Mouse (Mus musculus): ENCODE results near the gene Akr7a5.

Akr7a5 gene

DNA sequence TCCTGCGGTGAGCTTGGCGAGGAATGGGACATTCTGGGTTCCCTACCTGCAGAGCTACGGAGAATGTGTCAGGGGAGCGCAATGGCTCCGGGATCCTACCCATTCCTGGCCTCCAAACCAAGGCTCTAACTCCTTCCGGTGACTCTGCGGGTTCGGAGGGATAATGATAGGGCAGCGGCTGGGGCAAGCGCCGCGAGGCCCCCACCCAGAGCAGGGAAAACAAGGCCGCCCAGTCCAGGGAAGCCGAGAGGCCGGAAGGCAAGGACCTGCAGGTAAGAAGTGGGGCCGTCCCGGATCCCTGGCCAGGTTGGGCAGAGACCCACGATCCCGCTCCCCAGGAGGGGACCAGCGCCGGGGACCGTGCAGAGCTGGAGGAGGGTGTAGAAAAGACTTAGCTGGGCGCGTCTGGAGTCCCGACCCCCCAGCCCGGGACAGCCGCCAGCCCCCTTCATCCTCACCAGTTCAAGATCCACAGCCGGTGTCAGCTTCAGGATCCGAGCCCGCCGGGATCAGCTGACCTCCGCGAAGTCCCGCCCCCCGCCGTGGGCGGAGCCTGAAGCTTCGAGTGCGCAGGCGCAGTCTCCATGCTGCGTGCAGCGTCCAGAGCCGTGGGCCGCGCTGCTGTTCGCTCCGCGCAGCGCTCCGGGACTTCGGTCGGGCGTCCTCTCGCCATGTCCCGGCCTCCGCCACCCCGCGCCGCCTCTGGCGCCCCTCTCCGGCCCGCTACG lies at the start of gene Akr7a5, which contains the start of gene Pqlc2:
TSS of gene Akr7a5 (plus strand) at position 574 of the 728 bp plus-strand sequence.
TSS of gene Pqlc2 (minus strand) at position 538 of the 728 bp plus-strand sequence.
- DNase-seq (ENCODE audit: low spot score) = peak; percentile 90

DNA sequence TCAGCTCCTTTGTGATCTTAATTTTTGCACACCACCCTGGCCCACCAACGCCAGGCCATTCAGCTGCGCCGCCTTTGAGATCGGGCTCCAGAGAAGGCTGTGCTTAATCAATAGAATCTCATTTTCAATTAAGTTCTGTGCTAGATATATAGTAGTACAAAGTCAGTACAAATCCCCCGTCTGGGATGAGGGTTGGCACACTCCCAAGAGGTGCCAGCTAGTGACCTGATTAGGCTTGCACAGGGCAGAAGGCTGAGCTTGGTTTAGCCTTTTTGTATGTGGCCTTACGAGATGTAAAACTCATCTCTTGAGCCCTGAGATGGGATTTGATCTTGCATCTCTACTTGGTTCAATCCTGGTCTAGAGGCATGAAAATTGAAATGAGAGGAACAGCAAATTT lies 47.6 kb upstream of the Akr7a5 start:
- DNase-seq (ENCODE audit: low spot score) = no peak

DNA sequence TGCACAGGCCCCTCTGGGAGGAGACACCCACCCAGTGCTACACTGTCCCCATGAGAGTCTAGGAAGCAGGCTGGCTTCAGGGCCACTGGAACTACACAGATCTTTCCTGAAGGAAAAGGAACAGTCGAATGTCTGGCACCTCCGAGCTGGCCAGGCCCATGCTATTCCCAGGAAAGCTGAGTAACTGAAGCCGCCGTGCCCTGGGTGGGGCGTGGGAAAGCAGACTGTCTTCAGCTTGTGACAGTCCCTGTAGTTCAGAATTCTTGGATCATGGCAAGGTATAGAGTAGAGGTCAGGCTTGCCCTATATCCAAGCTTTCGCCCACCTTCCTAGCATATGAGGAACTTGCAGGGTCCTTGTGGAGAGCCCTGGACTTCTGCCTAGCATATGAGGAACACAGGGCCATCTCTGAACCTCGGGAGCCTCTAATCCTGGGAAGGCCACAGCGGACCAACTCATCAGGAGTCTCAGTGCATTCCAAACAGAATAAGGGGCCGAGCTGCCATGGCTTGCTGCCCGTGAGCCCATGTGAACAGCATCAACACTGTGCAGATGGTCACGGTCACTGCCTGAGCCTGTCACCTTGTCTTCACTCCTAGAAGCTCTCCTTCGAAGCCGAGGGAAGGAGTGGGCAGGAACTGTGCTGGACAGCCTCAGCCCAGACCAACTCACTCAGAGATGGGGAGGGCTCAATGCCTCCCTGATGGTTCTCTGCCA lies 44.6 kb upstream of the Akr7a5 start:
- DNase-seq (ENCODE audit: low spot score) = no peak

DNA sequence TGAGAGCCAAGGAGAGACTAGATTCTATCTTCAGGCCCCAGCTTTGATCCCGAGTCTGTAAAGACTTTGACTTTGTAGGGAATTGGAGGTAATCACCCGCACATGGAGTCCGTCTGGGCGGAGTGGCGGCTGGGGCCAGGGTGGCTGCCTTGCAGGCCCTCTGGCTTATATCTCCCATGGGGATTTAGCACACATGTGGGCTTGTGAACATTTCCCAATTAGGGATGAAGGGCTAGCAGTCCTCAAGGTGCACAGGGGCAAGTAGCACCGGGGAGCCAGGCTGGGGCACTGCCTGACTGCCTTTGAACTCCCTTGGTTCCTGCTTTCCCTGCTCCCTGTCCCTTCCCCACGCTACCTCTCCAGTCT lies 44.1 kb upstream of the Akr7a5 start:
- DNase-seq (ENCODE audit: low spot score) = no peak

DNA sequence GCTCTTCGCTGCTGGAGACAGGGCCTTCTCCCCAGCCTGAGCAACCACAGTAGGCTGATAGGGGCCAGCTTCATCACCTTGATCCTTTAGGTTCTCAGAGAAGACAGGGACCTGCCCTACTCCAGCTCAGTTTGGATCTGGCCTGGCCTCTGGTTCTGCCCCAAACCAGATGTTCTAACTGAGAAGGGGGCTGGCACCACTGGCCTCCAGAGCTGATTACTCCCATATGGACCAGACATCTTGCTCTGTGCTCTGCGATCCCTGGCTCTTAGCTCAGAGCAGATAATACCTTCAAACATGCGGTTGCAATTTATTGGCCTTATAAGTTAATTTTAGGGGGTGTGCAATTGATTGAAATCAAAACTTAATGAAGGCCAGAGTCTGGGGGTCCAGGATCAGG lies 43.2 kb upstream of the Akr7a5 start:
- DNase-seq (ENCODE audit: low spot score) = no peak

DNA sequence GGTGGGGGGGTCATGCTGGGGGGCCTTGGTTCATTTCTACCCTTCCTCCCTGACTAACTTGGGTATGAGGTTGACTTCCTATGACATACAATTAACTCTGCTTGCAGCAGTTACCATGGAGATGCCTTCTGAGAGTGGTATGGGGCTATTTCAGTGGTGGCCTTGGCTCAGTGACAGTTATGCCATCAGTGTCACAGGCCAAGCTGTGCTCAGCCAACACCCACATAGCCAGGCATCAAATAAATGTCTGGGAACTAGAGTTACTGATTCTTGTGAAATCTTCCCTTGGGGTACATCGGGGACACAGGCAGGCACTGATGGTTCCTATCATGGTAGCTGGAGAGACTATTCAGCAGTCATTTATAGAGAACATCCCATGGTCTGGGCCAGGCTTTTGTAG lies 42.3 kb upstream of the Akr7a5 start:
- no peak for DNase-seq (ENCODE audit: low spot score)

DNA sequence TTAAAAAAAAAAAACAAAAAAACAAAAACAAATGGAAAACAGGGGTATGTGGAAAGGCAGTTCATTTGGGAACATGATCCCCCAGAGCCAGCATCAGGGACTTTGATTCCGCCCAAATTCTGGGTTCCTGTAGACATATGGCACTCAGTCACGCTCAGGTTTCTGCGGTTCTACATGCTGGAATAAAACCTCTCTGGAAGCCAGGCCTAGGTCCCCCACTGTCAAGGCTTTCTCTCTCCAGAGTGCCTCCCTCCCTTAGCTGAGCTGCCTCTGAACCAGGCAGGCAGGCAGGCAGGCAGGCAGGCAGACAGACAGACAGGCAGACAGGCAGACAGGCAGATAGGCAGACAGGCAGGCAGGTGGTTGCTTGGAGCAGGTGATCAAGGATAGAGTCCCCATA lies 40.4 kb upstream of the Akr7a5 start:
- DNase-seq (ENCODE audit: low spot score) = no peak

DNA sequence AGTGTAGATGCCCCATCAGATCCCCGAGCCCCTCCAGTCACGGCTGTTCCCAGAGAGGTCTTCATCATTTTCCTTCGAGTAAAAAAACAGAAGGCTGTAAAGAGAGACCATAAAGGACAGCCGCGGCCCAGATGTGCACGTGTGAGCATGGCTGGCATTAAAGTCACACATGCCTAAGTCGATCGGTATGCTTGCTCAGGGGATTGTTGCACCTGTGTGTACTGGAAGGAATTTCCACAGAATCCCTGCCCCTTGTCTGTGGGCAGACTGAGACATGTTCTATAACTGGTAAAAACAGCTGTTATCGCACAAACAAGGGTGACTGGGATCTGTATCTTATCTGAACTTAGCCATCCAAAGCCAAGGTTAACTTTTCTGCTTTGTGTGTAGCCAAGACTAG lies 39.0 kb upstream of the Akr7a5 start:
- DNase-seq (ENCODE audit: low spot score) = no peak

DNA sequence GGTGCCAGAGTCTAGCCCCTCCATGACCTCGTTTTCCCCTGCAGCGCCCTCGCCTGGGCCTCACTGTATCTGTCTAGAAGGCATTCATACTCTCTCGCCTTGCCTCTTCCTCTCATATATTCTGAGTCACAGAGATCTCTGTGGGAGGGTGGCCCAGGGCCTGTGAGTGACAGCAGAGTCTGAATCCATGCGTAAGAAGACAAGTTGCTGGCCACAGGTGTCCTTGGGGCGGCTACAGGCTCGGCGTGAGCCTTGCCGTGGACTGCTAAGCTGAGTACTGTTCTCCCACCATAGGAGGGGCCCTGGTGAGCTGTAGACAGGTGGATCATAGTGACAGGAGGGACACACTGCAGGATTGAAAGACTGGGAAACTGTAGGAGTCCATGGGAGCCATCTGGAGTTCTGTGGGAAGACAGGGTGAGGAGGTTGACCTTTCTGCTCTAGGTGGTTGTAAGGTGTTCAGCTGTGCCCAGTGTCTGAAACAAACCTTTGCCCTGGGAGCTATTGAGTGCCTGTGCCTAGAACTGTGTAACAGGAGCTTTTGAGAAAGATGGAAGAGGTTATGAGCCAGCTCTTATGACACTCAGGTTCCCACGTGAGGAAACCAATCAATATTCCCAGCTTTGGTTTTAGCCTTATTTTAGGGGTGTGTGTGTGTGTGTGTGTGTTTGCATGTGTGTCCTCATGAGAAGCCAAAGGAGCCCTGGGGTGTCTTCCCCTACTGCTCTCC lies 37.4 kb upstream of the Akr7a5 start:
- DNase-seq (ENCODE audit: low spot score) = no peak

DNA sequence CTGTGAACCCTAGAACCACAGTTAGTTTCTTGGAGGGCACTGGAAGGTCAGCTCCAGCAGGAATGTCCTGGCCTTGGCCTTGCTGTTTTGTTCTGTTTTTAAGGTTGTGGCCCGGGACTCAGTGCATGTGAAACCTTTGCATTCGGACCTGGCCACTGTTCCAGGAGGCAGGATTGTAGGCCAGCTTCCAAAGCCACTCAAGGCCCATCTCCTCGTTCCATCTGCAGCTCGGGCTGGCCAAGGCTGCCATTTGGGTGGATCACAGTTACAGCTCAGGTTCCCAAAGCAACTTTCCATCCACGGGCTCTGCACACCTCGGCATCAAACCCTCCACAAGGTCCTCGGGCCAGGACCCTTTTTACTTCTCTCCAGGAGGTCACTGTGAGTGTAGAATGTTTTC lies 36.0 kb upstream of the Akr7a5 start:
- DNase-seq (ENCODE audit: low spot score) = no peak

DNA sequence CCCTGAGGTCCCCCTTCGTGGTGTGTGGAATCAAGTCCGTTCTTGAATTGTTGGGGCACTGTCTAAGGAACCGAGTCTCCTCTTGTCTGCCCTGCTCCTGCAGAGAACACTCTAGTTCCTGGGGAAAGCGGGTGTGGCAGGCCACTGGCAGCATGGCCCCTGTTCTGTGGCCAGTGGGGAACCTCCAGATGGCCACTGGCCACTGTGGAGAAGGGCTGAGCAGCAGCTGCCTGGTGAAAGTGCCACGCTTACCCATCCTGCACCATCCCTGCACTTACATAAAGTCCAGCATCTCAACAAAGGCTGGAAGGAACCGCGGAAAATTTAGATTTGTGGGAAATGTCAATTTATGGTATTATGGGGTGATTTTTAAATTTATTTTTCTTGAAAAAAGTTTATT lies 34.1 kb upstream of the Akr7a5 start:
- no peak for DNase-seq (ENCODE audit: low spot score)

DNA sequence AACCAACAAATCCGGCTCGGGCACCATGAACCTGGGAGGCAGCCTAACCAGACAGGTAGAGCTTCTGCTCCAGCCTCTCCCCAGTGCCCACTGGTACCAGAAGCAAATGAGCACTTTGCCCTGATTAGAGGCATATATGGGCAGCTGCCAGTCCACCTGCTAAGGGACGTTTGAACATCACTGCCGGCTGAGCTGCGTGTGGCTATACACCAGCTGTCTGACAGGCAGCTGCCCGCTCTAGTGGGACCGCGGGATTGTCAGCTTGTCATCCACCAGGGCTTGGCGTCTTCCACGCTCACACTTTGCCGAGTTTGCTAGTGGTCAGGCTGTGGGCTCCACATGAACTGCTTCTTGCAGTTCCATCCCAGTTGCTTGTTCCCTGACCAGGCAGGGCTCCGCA lies 30.0 kb upstream of the Akr7a5 start:
- DNase-seq (ENCODE audit: low spot score) = no peak

DNA sequence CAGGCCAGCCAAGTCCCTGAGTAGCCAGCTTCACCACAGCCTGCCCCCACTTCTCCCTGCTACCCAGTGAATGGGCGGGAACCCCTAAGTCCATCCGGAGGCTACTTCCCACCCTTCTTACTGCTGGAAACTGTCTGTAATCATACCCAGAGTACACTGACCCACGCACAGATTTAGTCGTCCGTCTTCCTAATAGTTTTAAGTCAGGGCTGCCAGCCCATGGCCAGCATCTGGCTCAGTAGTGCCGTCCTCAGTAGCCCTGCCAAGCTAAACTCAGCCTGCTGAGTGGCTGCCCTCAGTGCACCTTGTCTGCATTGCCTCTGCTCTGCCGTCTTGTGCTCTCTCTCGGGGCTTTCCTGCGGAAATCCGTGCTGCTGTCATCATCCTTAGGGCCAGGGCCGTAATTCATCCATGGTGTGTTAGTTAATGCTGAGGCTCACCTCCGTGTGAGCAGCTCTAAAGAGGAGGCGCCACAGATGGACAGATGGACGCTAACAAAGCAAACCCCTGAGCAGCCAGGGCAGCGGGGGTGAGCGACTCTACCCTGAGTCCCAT lies 28.7 kb upstream of the Akr7a5 start:
- DNase-seq (ENCODE audit: low spot score) = no peak

DNA sequence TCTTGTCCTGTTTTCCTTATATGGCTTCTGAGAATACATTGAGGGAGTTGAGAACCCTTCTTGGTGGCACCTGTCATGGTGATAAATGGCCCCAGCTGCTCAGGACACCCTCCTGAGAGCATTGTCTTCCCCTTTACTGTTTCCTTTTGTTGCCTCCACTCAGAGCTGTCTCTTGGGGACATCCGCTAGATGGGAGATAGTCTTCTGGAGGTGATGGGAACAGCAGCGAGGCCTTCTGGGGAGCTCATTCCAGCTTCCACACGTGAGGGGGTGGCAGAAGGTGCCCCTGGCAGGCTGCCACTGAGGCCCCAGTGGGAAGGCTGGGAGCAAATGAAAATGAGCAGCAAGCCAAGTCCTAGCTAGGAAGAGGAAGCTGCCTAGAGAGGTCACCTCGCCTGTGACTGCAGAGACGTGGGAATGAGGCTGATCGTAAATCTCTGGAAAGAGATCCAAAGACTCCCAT lies 27.6 kb upstream of the Akr7a5 start:
- no peak for DNase-seq (ENCODE audit: low spot score)

DNA sequence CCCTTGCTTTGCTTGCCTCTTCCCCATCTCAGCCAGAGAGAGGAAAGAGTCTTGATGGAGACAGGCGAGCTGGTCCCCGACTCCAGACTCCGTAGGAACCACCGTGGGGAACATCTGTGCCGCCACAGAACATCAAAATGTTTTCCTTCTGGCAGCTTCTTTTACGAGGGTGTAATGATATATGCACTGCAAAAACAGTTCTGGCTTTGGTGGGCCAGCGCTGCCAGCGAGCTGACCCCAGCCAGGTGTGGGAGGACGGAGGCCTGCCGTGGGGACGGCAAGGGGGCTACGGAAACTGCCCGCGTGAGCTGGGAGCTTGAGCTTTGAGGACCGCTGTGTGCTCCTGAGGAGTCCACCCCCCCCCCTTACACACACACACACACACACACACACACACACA lies 25.7 kb upstream of the Akr7a5 start:
- no peak for DNase-seq (ENCODE audit: low spot score)

DNA sequence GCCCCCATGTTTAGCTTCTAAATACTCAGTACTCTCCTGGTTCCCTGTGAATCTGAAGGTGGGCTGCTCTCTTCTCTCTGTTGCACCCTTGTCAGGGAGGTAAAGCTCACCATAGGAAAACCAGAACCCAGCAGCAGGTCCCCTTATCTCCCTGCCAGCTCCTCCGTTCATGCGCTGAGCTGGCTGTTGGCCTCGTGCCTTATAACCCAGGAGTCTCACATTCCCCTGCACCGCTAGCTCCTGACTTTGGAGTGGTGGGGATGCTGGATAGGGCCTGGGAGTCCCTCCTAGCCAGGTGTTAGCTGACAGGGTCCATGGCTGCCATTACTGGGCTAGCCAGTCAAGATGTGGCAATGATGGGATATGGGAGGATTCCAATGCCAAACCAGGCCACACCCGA lies 24.3 kb upstream of the Akr7a5 start:
- DNase-seq (ENCODE audit: low spot score) = no peak

DNA sequence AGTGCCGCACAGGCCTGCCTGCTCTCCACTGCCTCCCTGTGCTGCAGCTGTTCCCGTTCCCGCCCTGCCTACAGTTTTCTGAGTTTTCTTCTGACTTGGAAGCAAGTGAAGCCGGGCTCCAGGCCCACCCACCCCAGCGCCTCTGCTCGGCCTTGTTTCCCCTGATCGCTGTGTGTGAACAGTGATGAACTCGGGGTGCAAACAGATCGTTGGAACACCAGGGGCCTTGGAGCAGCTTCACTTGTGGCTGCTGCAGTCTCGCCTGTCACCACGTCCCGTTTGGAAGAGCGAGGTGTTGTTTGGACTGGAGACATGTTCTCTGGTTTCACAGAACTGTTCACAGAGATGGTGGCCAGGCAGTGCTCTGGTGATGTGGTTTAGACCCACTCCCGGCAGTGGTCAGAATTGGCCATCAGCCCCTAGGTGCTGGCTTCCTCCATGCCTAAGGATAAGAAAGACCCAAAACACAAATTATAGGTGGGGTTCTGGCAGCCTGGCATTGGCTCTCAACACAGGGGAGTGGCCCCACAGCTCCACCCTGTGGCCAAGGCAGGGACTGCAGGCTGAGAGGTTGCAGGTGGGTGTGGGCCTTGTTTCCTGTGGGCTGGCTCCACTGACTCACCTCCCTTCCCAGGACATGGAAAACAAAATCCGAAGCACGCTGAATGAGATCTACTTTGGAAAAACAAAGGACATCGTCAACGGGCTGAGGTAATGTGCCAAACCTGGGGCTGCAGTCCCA lies 23.3 kb upstream of the Akr7a5 start:
- DNase-seq (ENCODE audit: low spot score) = peak; percentile 53

DNA sequence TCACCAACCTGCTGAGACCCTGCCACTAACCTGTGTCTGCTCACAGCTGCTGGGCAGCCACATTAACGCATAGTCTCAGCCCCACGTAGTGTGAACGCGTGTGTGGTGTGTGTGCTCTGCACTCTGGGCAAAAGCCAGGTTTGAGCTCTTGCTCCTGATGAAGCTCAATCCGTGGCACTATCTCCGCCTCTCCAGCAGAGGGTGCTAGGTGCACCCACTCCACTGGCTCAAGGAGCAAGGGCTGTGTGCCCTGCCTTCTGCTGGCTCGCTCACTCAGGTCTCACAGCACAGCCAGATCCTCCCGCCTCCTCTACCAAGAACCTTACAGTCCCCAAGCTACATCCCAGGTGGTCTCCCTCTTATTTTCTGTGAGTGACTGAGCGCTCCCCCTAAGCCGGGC lies 21.5 kb upstream of the Akr7a5 start:
- peak; percentile 49 for DNase-seq (ENCODE audit: low spot score)

DNA sequence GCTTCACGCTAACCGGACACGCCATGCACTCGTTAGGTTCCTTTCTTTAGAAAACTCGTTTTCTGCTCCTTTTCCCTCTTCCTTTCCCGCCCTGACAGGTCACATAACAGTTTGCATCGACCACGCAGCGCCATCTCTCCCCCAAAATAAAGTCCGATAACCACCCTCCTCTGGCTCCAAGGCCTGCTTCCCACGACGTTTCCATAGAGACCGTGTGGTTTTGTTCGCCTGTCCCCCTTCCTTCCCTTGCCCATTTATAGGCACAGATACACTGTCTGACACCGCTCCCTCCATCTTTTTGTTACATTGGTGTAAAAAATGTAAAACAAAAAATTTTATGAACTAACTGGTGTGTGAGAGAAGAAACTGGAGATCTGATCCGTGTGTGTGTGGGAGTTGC lies 19.4 kb upstream of the Akr7a5 start:
- no peak for DNase-seq (ENCODE audit: low spot score)

DNA sequence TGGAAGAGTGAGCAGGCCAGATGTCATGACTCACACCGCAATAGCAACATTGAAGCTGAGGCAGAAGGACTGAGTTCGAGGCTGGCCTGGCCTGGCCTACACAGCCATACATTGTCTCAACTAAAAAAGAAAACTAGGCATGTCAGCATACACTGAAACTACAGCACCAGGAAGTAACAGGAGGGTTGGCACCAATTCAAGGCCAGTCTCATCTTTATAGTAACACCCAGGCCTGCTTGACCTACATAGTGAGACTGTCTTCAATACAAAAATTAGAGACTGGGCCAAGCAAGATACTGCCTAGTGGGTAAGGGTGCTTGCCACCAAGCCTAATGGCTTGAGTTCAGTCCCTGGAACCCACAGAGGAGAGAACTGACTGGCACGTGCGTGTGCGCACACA lies 18.5 kb upstream of the Akr7a5 start:
- no peak for DNase-seq (ENCODE audit: low spot score)

DNA sequence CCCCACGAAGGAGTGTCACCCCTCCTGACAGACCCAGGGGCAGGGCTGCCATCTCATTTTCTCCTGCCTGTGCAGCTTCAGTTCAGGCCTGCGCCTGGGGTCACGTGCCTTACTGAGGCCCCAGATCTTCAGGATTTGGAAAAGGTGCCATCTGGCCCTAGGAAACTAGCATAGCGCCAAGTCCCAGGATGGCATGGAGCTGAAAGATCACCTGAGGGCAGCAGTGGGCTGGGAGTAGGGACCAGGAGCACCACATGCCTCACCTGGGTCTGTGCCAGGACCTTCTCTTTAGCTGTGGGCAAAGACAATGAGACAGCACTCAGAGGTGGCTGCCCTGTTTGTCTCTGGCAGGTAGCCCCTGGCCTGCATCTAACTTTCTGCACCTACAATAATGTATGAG lies 13.0 kb upstream of the Akr7a5 start:
- no peak for DNase-seq (ENCODE audit: low spot score)
